Mouse (Mus musculus) left cerebral cortex, postnatal 10 days (tissue): ENCODE data around the gene Mrc2. TPM values are rescaled to one million over a fixed set of nuclear protein-coding genes. Genes with fewer than 3 reads are reported as not detected.

ENCODE experiments used
- DNase-seq, 2 experiments: peaks; one replicate each; pipeline ENCODE4 v3.0.0; 2021 to 2022; ENCODE audit warnings: low spot score in 2 of 2, mixed read lengths in 1 of 2; ENCODE audit errors: extremely low spot score in 1 of 2
- intact Hi-C: fragments of 180-260 bp; cut with DNase I; formaldehyde crosslinking; loops from one replicate; pipeline ENCODE4 v1.15.1; 2025
- total RNA-seq, 2 experiments: library from RNA; stranded (reverse); gene quantifications; 2 replicates each; pipeline ENCODE4 v1.2.3; 2021

Gene Mrc2
- 10 to 100 TPM in 1 of 2 experiments, 1 to 10 TPM in 1; 8.5 to 11.2 TPM for total RNA-seq

DNA sequence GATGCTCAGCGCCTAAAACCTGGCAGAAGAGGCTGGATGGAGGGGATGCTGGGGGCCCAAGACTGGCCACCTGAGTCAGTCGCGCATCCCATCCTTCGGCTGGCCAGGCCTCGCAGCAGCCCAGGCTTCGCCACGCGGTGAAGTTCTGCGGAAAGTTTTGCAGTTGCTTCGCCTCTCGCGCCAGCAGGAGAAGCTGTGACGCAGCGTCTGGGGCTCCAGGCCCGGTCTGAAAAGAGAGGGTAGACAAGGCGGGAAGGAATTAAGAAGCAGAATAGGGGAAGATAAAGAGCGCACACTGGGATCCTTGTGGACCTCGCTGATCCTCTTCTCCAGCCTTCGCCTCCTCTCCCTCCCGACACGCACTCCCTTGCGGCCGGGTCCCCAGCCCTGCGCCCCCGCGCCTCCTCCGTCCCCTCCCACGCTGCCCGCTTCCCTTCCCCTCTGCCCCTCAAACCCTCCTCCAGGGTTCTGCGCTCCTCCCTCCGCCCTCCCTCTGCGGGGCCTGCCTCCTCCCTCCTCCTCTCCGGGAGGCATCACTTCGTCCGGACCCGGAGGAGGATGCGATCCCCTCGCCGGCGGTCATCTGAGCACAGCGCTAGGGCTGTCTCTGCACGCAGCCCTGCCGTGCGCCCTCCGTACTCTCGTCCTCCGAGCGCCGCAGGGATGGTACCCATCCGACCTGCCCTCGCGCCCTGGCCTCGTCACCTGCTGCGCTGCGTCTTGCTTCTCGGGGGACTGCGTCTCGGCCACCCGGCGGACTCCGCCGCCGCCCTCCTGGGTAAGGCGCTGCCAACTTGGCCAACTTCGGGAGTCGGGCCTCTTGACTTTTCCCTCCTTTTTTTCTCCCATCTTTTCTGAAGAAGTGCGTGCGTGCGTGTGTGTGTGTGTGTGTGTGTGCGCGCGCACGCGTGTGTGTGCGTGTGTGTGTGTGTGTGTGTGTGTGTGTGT lies at the start of gene Mrc2:
TSS of gene Mrc2 (plus strand) at position 520 of the 948 bp plus-strand sequence.
- intact Hi-C loops = no loop called here
- DNase-seq = peak in 1 of 2 experiments; percentile 80

DNA sequence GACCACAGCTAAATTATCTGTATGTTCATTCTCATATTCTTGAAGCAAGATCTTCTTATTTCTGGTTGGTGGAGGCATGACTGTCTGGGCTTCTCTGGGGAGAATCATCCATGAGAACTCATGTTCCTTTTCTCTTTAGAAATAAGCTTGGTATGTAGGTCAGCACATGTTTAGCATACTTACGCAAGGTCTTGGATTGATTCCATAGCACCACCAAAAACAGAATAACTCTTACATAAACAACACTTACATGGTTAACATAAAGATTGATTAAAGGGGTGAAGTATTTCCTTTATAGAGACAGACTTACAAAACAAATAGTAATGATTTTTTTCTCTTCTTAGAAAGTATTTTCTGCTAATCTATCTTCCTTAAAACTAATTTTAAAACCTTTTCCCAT lies 46.1 kb upstream of the Mrc2 start:
- no peak for DNase-seq
- intact Hi-C loops = no loop called here

GRCm38 (mm10) chr11:105246785-105247184 lies 45.7 kb upstream of the Mrc2 start:
- intact Hi-C loops = no loop called here
- no peak for DNase-seq

- intact Hi-C loops = no loop called here
- DNase-seq = no peak
Observed at GRCm38 (mm10) chr11:105247321-105247720, 45.1 kb upstream of the Mrc2 start.

- intact Hi-C loops = no loop called here
- no peak for DNase-seq
Observed at GRCm38 (mm10) chr11:105259733-105260132, 32.7 kb upstream of the Mrc2 start.

- intact Hi-C loops = no loop called here
- DNase-seq = no peak
Observed at GRCm38 (mm10) chr11:105261116-105261515, 31.3 kb upstream of the Mrc2 start.

GRCm38 (mm10) chr11:105261601-105262351 lies 30.7 kb upstream of the Mrc2 start:
- no peak for DNase-seq
- intact Hi-C loops = no loop called here

DNA sequence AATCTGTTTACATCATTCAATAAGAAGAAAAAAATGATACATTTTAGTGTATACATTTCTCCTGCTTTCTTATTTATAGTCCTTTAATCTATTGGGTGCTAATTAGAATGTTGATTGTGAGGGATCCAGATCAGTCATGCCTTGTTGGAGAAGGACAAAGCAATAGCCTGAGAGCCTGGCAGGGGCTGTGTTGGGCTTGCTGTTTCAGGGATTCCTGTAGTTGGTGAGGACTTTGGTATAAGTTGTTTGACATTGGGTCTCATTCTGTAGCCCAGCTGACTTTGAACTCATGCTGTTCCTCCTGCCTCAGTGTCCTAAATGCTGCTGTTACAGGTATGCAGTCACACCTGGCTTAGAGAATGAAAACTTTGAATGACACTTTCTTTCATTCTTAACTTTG lies 27.9 kb upstream of the Mrc2 start:
- intact Hi-C loops = no loop called here
- DNase-seq = no peak

DNA sequence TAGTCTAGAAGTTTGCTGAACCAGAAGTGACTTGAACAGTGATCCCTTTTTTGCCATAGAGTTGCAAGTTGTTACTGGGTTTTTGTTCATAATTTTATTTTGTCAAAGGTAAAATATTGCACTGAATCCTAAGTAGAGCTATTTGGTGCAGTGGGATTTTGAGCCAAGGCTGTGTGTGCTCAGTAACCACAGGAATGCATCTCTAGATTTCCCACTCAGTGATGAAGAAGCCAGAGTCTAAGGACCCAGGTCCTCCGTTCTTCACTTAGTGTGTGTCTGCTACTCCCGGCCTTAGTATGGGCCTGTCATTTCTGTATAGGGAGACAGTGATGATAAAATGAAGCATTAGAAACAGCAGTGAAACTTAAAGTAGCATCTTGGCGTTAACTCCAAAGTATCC lies 27.5 kb upstream of the Mrc2 start:
- DNase-seq = no peak
- intact Hi-C loops = no loop called here

DNA sequence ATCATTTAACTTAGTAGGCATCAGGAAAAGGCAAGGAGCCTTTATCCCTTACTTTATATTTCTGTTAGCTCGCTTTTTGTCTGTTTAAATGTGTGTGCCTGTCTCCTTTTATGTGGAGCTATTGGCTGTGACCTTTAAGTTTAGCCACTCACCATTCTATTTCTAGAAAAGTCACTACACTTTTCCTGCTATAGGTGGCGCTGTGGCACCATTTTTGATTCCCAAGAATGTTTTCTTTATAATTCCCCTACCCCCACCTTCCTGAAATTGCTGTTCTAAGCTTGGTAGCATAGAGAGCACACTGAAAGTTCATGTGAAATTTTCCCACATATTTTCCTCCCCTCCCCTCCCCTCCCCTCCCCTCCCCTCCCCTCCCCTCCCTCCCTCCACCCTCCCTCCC lies 22.3 kb upstream of the Mrc2 start:
- intact Hi-C loops = loop anchor here (10.0 kb wide), 1 partner anchor 325 kb away; no protein-coding TSS in a partner anchor
- peak; percentile 39 to 45 for DNase-seq

GRCm38 (mm10) chr11:105280456-105280855 lies 12.0 kb upstream of the Mrc2 start:
- intact Hi-C loops = no loop called here

GRCm38 (mm10) chr11:105281291-105281690 lies 11.2 kb upstream of the Mrc2 start:
- intact Hi-C loops = no loop called here

More at GRCm38 (mm10) chr11:105280456-105280855, 12.0 kb upstream of the Mrc2 start:
- no peak for DNase-seq

DNA sequence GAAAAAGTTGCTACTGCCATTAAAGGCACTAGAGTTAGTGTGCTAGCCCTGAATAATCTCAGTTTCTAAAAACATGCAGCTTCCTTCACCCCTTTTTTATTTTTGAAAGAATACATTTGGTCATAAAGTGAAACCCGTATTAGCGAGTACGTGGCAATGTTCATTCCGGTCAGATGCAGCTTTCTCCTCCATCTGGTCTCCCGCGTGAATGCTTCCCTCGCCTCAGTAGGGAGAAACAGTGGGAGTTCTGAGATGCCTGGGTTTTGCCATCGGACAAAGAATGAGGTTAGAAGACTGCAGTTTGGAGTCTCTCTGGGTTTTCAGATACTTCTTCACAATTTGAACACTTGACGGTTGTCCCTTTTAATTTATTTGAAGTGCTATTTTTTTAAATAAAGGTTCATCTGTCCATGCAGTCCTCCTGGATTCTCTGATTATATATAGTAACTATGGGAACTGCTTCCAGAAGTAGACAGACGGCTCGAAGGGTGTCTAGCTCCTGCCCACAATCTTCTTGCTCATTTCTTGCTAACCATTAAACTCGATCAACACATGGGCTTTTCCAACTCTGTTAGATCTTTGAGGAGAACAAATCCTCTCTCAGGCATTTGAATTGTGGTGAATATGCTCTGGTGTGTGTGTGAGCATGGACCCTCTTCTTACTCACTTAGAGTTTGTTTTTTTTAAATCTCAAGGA lies 10.5 kb upstream of the Mrc2 start:
- DNase-seq = no peak
- intact Hi-C loops = no loop called here

More at GRCm38 (mm10) chr11:105281291-105281690, 11.2 kb upstream of the Mrc2 start:
- no peak for DNase-seq

DNA sequence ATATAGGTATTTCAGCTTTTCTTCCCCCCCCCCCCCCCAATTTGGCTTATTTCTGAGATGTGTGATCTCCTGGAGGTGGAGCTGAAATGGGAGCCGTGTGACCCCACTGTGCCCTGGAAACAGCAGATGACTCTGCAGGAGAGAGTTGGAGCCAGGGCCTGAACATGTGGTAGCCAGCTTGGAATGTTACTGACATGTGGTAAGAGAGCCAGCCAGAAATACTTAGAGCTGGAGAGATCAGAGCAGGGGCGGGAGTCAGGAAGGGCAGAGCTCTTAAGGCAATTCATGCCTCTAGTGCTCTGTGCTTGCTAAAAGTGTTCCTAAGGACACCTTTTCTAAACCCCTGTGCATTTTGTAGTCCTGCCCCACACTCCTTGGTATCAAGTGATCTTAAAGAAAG lies 10.0 kb upstream of the Mrc2 start:
- intact Hi-C loops = no loop called here
- peak in 1 of 2 experiments; percentile 45 for DNase-seq

- intact Hi-C loops = no loop called here
- DNase-seq = no peak
Observed at GRCm38 (mm10) chr11:105283016-105283415, 9.4 kb upstream of the Mrc2 start.

GRCm38 (mm10) chr11:105285720-105286119 lies 6.7 kb upstream of the Mrc2 start:
- intact Hi-C loops = no loop called here
- DNase-seq = peak in 1 of 2 experiments; percentile 72

GRCm38 (mm10) chr11:105289403-105289802 lies 3.0 kb upstream of the Mrc2 start:
- intact Hi-C loops = no loop called here
- no peak for DNase-seq

GRCm38 (mm10) chr11:105291681-105292123 lies 741 bp upstream of the Mrc2 start:
- intact Hi-C loops = no loop called here
- peak in 1 of 2 experiments; percentile 43 for DNase-seq

DNA sequence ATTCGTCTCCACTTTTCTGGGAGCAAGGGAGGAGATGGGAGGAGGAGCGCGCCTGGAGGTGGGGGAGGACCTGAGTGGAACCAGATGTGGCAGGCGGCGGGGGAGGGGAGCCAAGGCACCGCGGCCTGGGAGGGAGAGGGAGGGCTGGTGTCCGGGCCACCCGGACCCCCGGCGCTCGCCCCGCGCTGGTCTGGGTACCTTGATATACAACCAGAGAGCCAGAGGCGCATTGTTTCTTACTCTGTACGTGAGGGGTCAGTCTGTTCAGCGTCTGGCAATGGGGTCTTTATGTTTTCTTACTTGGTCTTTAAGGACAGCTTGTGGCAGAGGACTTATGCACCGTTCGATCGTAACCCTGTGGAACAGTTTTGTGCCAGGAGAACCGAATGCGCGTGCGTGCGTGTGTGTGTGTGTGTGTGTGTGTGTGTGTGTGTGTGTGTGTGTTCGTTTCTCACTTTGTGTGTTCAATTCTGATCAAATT lies 698 bp downstream of the Mrc2 start:
- DNase-seq = peak in 1 of 2 experiments; percentile 84
- intact Hi-C loops = no loop called here
